17 mouse cellular contexts compared by ENCODE assay signal in genomic region chr14:61022383-61022782, GRCm38 (mm10). TPM values are rescaled to one million over a fixed set of nuclear protein-coding genes. Genes with fewer than 3 reads are reported as not detected.
A peak's percentile ranks its signal among the peaks of the same experiment; 100 is the strongest.
DNase-seq lines count a peak whose midpoint lies in the region; ATAC-seq and TF ChIP-seq lines count a peak whose summit lies in the region.
"Had no signal": no experiment of that assay in that cellular context is flagged by ENCODE, and none has a peak within 500 bp of the region (broad histone marks: within the 10 kb centered on the region; RNA-seq: fewer than 3 reads in every experiment).

No protein-coding gene starts in this region.

- H3K9me3 ChIP-seq in hindbrain, postnatal 0 days (ENCODE audit: low read length), result no peaks in the 10 kb centered on the region
- no peaks in the 10 kb centered on the region for H3K9me3 ChIP-seq in hindbrain, embryonic 16.5 days (ENCODE audit: control insufficient read depth, low read length)
- H3K9me3 ChIP-seq in midbrain, embryonic 10.5 days (replicated peaks), result no peaks in the 10 kb centered on the region; the same call in 1 of the 2 replicates
- H3K9me3 ChIP-seq in midbrain, embryonic 16.5 days (replicated peaks; ENCODE audit: control insufficient read depth, low read length, poor library complexity, severe bottlenecking), result no peaks in the 10 kb centered on the region
- H3K9me3 ChIP-seq: hindbrain, embryonic 12.5 days; liver, embryonic 12.5 days had no signal

- WGBS in hindbrain, postnatal 0 days, result 71% methylated on average over 1 of the region's 1 CpGs
- whole genome bisulfite sequencing in hindbrain, embryonic 16.5 days, result 80% methylated on average over 1 of the region's 1 CpGs
- WGBS in midbrain, embryonic 10.5 days, result 89% methylated on average over 1 of the region's 1 CpGs
- 72% methylated on average over 1 of the region's 1 CpGs for whole genome bisulfite sequencing in midbrain, embryonic 16.5 days

- no peaks in the 10 kb centered on the region for H3K27me3 ChIP-seq in hindbrain, postnatal 0 days (ENCODE audit: insufficient read depth, low read length)
- H3K27me3 ChIP-seq in hindbrain, embryonic 16.5 days (replicated peaks; ENCODE audit: control insufficient read depth, insufficient read depth, low read length), result no peaks in the 10 kb centered on the region
- H3K27me3 ChIP-seq in midbrain, embryonic 10.5 days (ENCODE audit: low read depth, poor library complexity, severe bottlenecking), result no peaks in the 10 kb centered on the region
- H3K27me3 ChIP-seq in midbrain, embryonic 16.5 days (ENCODE audit: control insufficient read depth, insufficient read depth, low read depth, low read length), result no peaks in the 10 kb centered on the region
- H3K27me3 ChIP-seq: hindbrain, embryonic 12.5 days; liver, embryonic 12.5 days had no signal

- no peaks in the 10 kb centered on the region; the same call in 1 of the 2 replicates for H3K36me3 ChIP-seq in hindbrain, postnatal 0 days (ENCODE audit: insufficient read depth, low read length)
- 0 out of 2 replicates have a peak, but pooled peaks cover 2% of the 10 kb centered on the region for H3K36me3 ChIP-seq in hindbrain, embryonic 16.5 days (ENCODE audit: control insufficient read depth, insufficient read depth, low read length)
- peaks cover 64% of the 10 kb centered on the region for H3K36me3 ChIP-seq in midbrain, embryonic 10.5 days
- no peaks in the 10 kb centered on the region for H3K36me3 ChIP-seq in midbrain, embryonic 16.5 days (ENCODE audit: control insufficient read depth, insufficient read depth, low read length)
- H3K36me3 ChIP-seq: liver, embryonic 12.5 days had no signal

- peaks cover 9% of the 10 kb centered on the region; the same call in 1 of the 2 replicates for H3K4me1 ChIP-seq in hindbrain, postnatal 0 days (ENCODE audit: insufficient read depth, low read length)
- H3K4me1 ChIP-seq in hindbrain, embryonic 16.5 days (ENCODE audit: control insufficient read depth, insufficient read depth, low read depth, low read length), result peaks cover 5% of the 10 kb centered on the region
- peaks cover 38% of the 10 kb centered on the region for H3K4me1 ChIP-seq in midbrain, embryonic 10.5 days
- peaks cover 5% of the 10 kb centered on the region; the same call in 1 of the 2 replicates for H3K4me1 ChIP-seq in midbrain, embryonic 16.5 days (ENCODE audit: control insufficient read depth, insufficient read depth, low read length)
- H3K4me1 ChIP-seq: liver, embryonic 12.5 days had no signal

- no peak for DNase-seq in hindbrain, postnatal 0 days (ENCODE audit: low spot score)
- no peak for DNase-seq in midbrain, embryonic 10.5 days (ENCODE audit: low spot score)
- DNase-seq in adrenal gland, adult 2 months, result peak; percentile 80
- DNase-seq in adrenal gland, postnatal 36 days, result peak; percentile 75 to 78
- no peak for DNase-seq in urinary bladder, postnatal 36 days (ENCODE audit: low spot score in 2 of 2)
- DNase-seq: cerebellum, postnatal 14 days; gastrocnemius, postnatal 25 days; kidney, adult 18-20 months; kidney, postnatal 36 days; midbrain, embryonic 14.5 days; thymus, postnatal 4 days had no signal

- no peak overlapping the region for H3K27ac ChIP-seq in hindbrain, postnatal 0 days
- H3K27ac ChIP-seq in hindbrain, embryonic 16.5 days (ENCODE audit: low read depth, low read length), result no peak overlapping the region
- H3K27ac ChIP-seq in midbrain, embryonic 10.5 days (replicated peaks), result peak overlapping the region; percentile 19
- H3K27ac ChIP-seq in midbrain, embryonic 16.5 days (ENCODE audit: low read length), result no peak overlapping the region
- H3K27ac ChIP-seq: hindbrain, embryonic 12.5 days; liver, embryonic 12.5 days; macrophage had no signal

- no peak overlapping the region for H3K9ac ChIP-seq in hindbrain, postnatal 0 days (replicated peaks; ENCODE audit: low read length)
- no peak overlapping the region for H3K9ac ChIP-seq in hindbrain, embryonic 16.5 days (ENCODE audit: low read depth, low read length)
- H3K9ac ChIP-seq in midbrain, embryonic 16.5 days (ENCODE audit: low read depth, low read length), result no peak overlapping the region
- H3K9ac ChIP-seq: hindbrain, embryonic 12.5 days; liver, embryonic 12.5 days had no signal

- H3K4me3 ChIP-seq in hindbrain, postnatal 0 days (ENCODE audit: low read length), result no peak overlapping the region
- no peak overlapping the region for H3K4me3 ChIP-seq in hindbrain, embryonic 16.5 days (ENCODE audit: low read length)
- H3K4me3 ChIP-seq in midbrain, embryonic 10.5 days, result no peak overlapping the region
- no peak overlapping the region for H3K4me3 ChIP-seq in midbrain, embryonic 16.5 days (ENCODE audit: low read depth, low read length)
- H3K4me3 ChIP-seq: hindbrain, embryonic 12.5 days; liver, embryonic 12.5 days had no signal

- TF ChIP-seq CTCF in hindbrain, postnatal 0 days (IDR thresholded peaks at IDR 0.05; ENCODE audit: low read depth), result peak; percentile 17

- no peak overlapping the region for H3K4me2 ChIP-seq in hindbrain, postnatal 0 days (ENCODE audit: low read depth, low read length)
- no peak overlapping the region for H3K4me2 ChIP-seq in hindbrain, embryonic 16.5 days (ENCODE audit: low read length)
- no peak overlapping the region for H3K4me2 ChIP-seq in midbrain, embryonic 16.5 days (ENCODE audit: low read length)
- H3K4me2 ChIP-seq: heart, embryonic 11.5 days; hindbrain, embryonic 12.5 days; liver, embryonic 12.5 days had no signal

- ATAC-seq in hindbrain, postnatal 0 days, result no peak
- ATAC-seq in hindbrain, embryonic 16.5 days, result no peak
- ATAC-seq in midbrain, embryonic 16.5 days, result no peak
- ATAC-seq: liver, embryonic 12.5 days had no signal

RNA-seq across cellular contexts. Expression of gene Tnfrsf19, which starts 23.9 kb away (rescaled TPM):
- total RNA-seq in hindbrain, postnatal 0 days (2014; rRNA removed), result 42.2 and 51.6 TPM in 2 replicates
- 28.9 and 29.0 TPM in 2 replicates for polyA plus RNA-seq in hindbrain, postnatal 0 days (2015; fragmentation: Nextera tagmentation; extraction: Ambion mirVana)
- 29.8 and 33.6 TPM in 2 replicates for polyA plus RNA-seq in hindbrain, embryonic 16.5 days (2015; fragmentation: Nextera tagmentation; extraction: Ambion mirVana)
- polyA plus RNA-seq in midbrain, embryonic 10.5 days (2016; fragmentation: Nextera tagmentation; extraction: Ambion mirVana), result 76.1 and 88.7 TPM in 2 replicates
- polyA plus RNA-seq in midbrain, embryonic 16.5 days (2015; fragmentation: Nextera tagmentation; extraction: Ambion mirVana), result 36.5 and 41.7 TPM in 2 replicates
- 10 to 100 TPM; 47.1 to 49.7 TPM for total RNA-seq in adrenal gland, adult 2 months (2021)
- 97.1 and 167 TPM in 2 replicates for polyA plus RNA-seq in adrenal gland, adult 2 months (2012; rRNA removed)
- 10 to 100 TPM; 48.1 to 71.4 TPM for total RNA-seq in adrenal gland, postnatal 36 days (2021)
- polyA plus RNA-seq: macrophage had no signal

Comparison
In these comparisons a context has a peak if more than half of its experiments do, and no peak if none do; other contexts are left out.
1. DNase-seq: peak in adrenal gland, adult 2 months (single experiment) and adrenal gland, postnatal 36 days (2 of 2); none in hindbrain, postnatal 0 days (single experiment), midbrain, embryonic 10.5 days (single experiment) and urinary bladder, postnatal 36 days (0 of 2).